Mouse (Mus musculus): Measurements from ENCODE around the gene Gpx4.
"Not testable (repeated sequence)": the region's sequence is repeated elsewhere in the genome, so short reads cannot be mapped to it uniquely, and the experiment has no call there.

The Gpx4 gene

DNA sequence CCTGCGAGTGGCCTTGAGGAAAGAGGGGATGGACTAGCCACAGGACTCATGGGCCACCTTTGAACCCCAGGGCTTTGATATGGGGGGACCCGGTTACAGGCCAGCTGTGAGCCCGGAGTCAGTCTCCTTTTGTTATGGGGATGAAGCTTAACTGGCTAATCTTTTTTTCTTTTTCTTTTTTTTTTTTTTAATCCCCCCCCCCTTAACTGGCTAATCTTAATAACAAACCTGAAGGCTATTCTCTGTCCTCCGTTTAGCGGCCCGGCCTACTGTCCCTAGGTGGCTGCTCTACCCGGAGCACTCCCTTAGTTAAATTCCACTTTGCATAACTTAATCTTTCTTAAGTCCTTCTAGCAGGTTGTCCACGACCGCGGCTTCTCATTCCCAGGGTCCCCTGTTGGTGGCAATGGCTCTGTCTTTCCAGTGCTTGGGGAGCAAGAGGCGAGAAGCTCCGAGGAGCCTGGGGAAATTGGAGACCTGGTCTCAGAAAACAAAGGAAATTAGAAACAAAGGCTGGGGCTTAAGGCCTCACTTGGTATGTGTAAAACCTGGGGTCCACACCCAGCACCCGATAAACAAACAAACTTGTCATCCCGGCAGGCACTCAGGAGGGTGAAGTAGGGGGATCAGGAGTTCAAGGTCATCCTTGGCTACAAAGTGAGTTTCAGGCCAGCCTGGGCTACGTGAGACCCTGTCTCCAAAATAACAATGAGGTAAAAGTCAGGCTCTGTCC is 4.1 kb downstream of the Gpx4 start:
- DNase-seq (ENCODE audit: low read depth) = no peak

DNA sequence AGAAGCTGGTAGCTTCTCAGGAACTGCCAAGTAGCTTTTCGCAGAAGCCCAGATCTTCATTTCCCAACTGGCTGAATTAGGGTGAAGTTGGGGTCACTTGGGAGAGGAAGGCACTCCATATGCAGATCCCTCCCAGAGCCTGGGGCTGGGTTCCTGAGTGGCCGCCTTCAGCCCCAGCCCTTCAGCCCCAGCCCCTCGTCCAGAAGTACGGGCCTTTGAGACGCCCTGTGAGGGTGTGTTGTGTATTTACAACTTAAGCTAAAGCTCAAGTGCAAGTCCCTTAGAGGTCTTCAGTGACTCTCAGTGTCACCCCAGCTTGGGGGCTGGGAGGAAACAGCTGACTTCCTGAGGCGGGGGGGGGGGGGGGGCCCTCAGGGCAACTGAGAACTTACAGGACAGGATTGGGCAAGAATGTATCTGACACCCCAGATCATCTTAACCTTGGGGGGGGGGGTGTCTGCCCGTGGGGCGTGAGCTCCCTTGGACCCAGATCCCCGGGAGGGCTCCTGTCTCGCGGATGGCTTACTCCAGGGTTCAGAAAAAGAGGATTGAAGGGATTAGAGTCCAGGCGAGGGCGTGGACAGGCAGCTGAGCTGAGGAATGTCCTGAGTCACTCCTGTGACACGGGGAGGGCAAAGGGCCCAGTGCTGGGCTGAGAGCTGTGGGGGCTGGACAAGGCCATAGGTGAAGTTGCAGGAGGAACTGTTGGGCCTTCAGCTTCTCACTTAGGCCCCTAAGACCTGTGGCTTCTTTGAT is 4.8 kb downstream of the Gpx4 start:
- DNase-seq (ENCODE audit: low read depth) = peak; percentile 92

DNA sequence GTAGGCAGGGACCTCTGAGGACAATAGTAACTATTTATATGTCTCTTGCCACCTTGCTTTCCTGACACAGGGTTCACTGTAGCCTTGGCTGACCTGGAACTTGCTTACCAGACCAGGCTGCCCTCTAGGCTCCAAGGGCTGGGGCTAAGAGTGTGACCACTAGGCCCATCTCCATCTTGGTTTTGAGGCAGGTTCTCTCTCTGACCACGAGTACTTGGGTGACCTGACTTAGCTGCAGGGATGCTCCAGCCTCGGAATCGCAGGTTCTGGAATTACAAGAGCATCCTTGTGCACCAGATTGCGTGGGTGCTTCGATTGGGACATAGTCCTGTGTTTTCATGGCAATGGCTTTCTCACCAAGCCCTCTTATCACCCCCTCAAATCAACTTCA is 5.4 kb downstream of the Gpx4 start:
- no peak for DNase-seq (ENCODE audit: low read depth)

DNA sequence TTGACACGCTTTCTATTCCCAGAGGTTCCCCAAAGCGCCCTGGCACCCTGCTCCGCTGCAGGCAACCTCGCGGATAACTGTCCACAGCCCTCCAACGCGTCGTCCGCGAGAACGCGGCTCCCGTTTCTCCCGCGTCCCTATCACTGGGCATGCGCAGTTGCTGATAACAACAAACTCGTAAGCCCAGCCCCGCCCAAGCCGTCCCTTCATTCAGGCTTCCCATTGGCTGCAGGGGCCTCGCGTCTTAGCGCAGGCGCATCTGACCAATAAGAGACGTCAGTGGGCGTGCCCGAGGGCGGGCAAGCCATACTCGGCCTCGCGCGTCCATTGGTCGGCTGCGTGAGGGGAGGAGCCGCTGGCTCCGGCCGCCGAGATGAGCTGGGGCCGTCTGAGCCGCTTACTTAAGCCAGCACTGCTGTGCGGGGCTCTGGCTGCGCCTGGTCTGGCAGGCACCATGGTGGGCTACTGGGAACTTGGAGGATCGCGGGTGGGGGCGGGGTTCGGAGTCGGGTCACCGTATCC is 6.4 kb downstream of the Gpx4 start:
- DNase-seq (ENCODE audit: low read depth) = peak; percentile 99

DNA sequence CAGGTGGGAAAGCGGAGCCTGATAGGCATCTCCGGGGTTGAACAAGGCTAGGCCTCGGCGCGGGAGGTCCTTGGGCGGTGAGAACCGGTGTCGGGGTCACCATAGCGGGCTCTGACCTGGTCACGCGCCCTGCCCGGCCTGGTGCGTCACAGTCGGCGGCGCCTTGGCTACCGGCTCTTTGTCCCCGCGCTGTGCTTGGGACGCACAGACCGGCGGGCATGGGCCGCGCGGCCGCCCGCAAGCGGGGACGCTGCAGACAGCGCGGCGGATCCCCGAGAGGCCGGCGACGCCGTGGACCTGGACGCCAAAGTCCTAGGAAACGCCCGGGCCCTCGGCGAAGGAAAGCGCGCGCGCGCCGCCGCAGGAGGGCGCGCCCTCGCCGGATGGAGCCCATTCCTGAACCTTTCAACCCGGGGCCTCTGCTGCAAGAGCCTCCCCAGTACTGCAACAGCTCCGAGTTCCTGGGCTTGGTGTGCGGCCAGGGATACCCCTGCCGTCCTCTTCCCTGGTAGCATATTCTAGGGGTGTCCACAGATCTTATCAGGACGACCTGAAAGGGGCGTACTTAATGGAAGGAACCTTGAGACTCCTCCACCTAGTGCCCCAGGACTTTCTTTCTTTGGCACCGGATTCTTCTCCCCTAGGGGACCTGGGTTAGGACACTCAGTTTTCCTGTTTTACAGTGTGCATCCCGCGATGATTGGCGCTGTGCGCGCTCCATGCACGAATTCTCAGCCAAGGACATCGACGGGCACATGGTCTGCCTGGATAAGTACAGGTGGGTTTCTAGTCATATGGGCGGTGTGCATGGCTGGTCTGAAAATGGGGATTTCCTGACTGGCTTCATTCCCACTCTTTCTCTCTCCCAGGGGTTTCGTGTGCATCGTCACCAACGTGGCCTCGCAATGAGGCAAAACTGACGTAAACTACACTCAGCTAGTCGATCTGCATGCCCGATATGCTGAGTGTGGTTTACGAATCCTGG is 7.2 kb downstream of the Gpx4 start:
- peak; percentile 64 for DNase-seq (ENCODE audit: low read depth)

DNA sequence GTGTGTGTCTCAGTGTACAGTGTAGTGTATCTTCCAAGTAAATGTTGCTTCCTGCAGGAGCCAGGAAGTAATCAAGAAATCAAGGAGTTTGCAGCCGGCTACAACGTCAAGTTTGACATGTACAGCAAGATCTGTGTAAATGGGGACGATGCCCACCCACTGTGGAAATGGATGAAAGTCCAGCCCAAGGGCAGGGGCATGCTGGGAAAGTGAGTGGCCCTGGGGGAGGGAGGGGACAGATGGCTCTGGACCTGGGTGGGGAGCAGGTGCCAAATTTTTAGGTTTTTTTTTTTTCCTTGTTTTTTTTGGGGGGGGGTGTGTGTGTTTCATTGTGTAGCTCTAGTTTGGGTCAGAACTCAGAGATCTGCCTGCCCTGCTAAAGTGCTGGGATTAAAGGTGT is 7.9 kb downstream of the Gpx4 start:
- DNase-seq (ENCODE audit: low read depth) = not testable (repeated sequence)

DNA sequence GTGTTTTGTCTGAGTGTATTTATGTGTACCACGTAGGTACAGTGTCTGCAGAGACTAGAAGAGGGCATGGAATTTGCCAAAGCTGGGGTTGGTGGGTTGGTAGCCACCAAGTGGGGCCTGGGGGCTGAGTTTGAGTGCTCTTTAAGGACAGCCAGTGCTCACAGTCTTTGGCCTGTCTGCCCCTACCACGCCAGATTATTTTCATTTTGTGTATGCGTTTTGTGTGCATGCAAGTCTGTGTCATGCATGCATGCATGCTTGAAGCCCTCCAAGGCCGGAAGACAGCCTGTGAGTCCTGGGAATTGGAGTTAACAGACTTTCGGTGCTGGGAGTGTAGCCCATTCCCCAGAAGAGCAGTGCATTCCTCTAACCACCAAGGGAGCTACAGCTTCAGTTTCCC is 8.4 kb downstream of the Gpx4 start:
- no peak for DNase-seq (ENCODE audit: low read depth)

DNA sequence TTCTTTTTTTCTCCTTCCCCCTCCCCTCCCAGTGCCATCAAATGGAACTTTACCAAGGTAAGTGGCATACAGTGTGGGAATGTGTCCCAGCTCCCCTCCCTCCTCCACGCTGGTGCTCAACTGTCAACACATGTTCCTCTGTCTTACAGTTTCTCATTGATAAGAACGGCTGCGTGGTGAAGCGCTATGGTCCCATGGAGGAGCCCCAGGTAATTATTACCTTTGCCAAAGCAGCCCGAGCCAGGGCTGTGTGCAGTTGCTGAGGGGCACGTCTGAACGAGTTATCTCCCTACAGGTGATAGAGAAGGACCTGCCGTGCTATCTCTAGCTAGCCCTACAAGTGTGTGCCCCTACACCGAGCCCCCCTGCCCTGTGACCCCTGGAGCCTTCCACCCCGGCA is 8.9 kb downstream of the Gpx4 start:
- no peak for DNase-seq (ENCODE audit: low read depth)

DNA sequence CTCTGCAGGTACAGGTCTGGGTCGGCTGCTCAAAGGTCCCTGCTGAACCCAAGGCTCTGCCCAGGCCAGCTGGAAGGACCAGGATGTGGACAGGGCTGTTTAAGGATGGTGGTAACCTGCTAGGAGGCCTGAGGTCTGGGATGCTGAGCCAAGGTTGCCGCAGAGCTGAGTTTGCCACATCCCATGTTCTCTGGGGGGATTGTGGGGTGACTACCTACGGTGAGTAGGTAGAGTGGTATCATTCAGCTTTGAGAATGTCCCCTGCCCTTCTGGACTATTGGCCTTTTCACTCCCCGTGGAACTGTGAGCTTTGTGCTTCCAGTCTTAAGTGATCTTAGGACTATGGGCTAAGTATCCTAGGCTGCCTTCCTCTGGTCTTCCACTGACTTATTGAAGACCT is 9.5 kb downstream of the Gpx4 start:
- no peak for DNase-seq (ENCODE audit: low read depth)

DNA sequence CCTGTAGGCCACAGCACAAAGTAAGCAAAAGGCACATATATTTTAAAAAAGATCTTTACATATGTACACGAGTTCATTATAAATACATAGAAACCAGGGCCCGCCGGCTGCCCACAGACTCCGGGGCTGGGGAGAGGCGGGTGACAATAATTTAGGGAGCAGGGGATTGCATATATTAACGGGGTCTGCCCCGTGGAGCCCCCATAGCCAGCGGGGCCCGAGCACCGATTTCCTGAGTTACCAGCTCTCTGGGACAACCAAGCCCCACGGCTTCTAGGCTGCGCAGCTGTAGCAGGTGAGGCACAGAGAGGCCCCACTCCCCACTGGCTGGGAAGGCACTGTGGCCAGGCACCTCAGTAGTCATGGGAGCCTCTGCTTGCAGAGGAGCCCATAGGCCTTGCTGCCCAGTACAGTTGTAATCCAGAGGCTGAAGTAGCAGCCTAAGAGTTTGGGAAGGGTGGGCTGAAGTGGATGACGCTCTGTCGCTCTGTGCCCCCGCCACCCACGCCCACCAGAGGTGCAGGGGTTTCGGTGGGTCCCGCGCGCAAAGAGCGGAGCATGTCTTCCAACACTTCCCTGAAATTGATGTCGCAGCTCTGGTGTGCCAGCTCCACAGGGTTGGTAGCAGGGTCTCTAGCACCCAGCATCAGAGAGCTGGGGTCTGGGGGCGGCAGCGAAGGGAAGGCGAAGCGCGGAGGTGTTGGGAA is 10.2 kb downstream of the Gpx4 start:
- no peak for DNase-seq (ENCODE audit: low read depth)

DNA sequence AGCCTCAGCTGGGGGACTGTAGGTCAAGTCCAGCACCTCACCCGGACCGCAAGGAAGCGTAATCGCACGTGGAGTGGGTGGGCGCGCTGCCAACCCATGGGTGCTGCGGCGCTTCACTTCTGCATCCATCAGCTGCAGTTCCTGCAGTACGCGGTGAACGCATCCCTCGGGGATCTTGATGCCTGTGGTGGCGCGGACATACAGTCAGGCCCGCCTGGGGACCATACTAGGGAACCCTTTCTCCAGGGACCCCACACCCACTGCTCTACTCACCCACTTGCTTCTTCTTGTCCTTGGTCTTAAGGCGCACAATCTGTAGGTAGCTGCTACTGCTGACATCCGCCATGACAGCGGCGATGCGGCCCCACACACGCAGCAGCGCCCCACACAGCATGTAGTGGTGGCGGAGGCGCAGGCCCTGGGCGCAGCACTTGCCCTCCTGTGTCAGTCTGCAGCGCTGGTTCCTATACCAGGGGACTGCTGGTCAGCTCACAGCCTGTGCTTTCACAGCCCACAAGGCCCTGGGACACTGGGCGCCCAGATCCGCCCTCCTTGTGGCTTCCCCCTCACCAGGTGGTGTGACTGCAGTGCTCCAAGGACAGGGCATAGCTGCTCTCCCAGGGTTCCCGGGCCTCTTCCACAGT is 10.8 kb downstream of the Gpx4 start:
- DNase-seq (ENCODE audit: low read depth) = no peak

DNA sequence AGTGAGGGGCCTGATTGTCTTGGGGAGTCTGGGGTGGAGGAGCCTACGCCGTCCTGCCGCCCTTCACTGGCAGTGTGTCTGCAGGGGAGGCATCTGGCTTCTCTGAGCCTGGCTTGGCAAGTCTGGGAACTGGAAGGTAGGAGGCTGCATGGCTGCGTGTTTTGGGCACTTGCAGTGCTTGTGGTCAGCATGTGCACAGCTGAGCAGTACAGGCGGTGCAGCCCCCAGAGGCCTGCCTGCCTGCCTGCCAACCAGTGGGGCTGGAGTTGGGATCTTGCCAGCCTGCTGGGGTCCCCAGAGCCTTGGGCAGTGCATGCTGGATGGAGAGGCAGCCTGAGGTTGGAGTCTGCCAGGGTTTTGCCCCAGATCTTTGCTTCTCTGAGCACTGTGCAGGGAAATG is 16.1 kb downstream of the Gpx4 start:
- DNase-seq (ENCODE audit: low read depth) = no peak

DNA sequence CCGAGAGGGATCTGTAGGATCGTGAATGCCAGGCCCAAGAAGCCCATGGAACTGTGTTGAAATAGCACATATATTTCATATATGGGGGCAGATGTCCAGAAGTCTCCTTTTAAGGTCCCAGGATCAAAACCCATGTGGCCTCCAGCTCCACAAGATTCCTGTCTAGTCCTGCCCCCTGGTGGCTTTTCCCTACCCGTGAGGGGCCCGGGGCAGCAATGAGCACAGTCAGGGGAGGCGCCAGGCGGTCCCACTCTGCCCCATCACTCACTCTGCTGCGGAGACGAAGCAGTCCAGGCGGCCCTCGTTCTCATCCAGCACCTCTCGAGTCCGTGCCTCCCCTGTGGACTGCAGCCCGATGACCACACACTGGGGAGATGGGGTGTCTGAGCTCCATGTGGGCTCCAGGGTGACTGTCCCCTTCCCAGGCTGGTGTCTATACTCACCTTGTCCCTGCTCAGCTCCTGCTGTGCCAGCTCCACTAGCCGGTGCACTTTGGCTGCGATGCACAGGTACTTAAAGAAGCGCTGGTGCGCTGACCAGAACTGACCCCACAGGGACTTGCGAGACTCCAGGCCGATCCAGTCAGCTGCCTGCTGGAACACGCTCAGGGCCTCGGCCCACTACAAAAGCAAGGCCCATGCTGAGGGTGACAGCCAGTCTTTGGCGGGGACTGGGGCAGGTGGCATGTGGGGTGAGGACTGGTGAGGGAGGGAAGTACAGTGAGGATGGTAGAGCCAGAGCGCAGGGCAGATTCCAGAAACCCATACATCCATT is 17.1 kb downstream of the Gpx4 start:
- no peak for DNase-seq (ENCODE audit: low read depth)

DNA sequence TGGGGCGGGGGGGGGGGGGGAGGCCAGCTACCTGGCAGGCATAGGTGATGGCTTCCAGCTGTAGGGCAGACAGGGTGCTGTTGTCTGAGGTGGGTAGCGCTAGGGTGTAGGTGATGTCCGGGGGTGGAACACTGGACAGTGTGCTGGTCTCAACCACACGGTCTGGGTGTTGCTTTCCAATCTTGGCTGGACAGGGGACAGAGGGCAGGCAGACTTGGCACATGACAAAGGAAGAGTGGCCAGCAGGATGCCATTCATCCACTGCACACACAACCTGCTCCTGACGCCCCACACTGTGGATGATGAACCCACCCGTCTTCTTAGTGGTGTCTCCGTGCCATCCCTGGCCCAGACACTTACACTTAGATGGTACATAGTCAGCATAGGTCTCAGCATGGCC is 22.3 kb downstream of the Gpx4 start:
- no peak for DNase-seq (ENCODE audit: low read depth)

DNA sequence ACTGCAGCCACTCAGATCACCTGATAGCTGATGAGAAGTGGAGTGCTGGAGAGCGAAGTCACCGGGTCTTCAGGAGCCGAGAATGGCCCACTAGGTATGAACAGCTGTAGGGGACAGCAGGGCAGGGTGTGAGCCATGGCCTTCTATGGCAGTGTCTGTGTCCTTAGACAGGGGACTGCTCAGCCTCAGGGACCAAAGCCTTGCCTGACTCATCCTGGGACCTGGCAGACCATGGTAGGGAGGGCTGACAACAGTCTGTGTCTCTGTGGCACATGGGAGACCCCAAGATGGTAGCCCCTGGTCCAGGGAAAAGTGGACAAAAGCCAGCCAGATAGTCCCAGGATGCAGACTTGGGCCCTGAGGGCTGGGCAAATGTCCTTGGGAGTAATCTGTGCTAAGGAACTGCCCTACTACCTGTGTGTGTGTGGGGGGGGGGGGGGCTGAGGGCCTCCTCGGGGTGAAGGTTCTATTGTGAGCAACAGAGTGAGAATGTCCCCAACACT is 23.0 kb downstream of the Gpx4 start:
- DNase-seq (ENCODE audit: low read depth) = no peak

DNA sequence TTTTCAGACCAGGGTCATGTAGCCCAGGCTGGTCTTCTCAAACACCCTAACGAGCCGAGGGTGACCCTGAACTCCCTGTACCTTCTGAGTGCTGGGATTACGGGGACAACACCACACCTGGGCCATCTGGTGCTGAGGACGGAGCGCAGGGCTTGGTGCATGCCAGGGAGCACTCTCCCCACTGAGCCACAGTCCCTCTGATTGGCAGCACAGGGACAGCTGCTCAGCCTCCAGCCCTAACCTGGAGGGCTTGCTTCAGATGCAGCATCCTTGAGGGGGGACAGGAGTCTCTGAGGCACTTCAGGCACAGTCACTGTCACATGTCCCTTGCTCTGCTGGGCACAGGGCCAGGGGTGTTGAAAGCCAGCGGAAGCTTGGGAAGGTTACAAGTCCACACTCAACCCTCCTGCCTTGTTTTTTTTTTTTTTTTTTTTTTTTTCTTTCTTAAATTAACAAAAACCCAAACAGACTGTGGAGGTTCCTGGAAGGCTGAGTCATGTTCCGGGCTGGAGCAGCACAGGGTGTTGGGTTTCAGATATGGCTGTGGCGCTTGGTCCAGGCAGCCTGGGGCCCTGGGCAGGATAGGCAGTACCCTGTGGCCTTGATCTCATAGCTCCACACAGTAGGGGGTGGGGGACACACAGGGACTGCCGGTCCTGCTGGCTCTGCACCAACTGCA is 24.0 kb downstream of the Gpx4 start:
- DNase-seq (ENCODE audit: low read depth) = peak; percentile 99

DNA sequence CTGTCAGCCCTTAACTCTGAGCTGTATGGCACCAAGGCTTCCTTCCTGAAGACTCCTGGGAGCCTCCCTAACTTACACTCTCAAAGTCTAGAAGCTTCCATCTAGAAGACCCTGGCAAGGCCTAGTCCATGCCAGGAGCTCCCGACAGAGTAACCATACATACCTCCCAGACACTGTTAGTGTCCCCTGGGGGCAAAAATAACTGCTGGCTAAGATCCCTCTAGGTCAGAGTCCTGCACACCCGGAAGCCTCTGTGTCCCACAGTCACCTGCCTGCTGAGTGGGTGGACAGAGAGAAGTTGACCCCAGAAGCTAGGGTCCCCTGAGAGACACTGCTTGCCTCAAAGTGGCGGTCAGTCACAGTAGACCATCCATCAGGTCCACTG is 24.5 kb downstream of the Gpx4 start:
- DNase-seq (ENCODE audit: low read depth) = no peak

DNA sequence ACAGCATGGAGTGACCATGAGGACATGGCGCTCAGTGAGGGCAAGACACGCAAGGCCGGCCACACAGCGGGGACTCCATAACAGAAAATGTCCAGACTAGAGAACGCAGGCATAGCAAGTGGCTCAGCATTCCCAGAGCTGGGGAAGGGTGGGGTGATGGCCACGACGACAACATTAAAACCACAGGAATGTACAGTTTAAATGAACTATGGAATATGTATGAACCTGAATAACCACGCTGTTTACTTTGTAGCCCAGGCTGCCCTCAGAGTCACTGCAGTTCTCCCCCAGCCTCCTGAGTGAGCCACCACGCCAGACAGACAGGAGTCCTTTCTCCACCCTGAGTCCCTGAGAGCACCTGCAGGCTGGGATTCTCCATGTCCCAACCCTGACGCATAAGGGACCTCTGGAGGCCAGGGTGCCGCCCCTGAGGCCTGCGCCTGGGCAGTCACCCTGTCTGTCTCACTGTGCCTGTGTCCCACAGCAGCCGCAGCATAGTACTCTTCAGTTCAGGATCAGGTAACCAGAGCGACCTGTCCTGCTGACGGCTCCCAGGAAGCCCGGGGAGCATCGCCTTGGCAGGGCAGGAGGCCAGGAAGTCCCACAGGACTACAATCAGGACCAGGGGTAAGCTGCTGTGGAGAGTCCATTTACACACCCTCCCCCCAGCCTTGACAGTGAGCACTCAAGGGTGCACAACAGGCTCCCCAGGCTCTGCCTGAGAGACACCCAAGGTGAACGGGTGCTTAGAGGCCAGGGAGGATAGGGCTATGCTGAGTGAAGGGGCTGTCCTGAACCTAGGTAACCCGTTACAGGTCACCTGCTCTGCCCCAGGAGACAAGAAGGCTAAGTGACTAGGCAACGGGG is 25.9 kb downstream of the Gpx4 start:
- no peak for DNase-seq (ENCODE audit: low read depth)

Measured in 416B (cell line).